Mouse (Mus musculus) lung, embryonic 16.5 days (tissue): ENCODE results near the gene S100z. TPM values are rescaled to one million over a fixed set of nuclear protein-coding genes. Genes with fewer than 3 reads are reported as not detected.

Experiments
- ATAC-seq: fragments of 200-750 bp; cut with Nextera tagmentation; 2 replicates; pipeline ENCODE4 v1.8.0; 2017; ENCODE audit warnings: low read depth, mild to moderate bottlenecking, moderate library complexity
- H3K27ac ChIP-seq: fragments of 300-500 bp; sonication (generic); 2 replicates; pipeline ENCODE4 v1.5.1; 2014; ENCODE audit warnings: mild to moderate bottlenecking, control low read depth, low read length
- H3K27me3 ChIP-seq: fragments of 300-500 bp; sonication (generic); 2 replicates; pipeline ENCODE4 v1.6.1; 2014; ENCODE audit warnings: low read depth, low read length, mixed read lengths; ENCODE audit not compliant: control insufficient read depth, insufficient read depth
- H3K36me3 ChIP-seq: fragments of 300-500 bp; sonication (generic); 2 replicates; pipeline ENCODE4 v1.6.1; 2014; ENCODE audit warnings: low read length; ENCODE audit not compliant: control insufficient read depth, insufficient read depth
- H3K4me1 ChIP-seq: fragments of 300-500 bp; sonication (generic); replicated peaks from 2 replicates; pipeline ENCODE4 v1.6.1; 2014; ENCODE audit warnings: low read length, mixed read lengths; ENCODE audit not compliant: control insufficient read depth, insufficient read depth
- H3K4me2 ChIP-seq: fragments of 300-500 bp; sonication (generic); 2 replicates; pipeline ENCODE4 v1.6.1; 2014; ENCODE audit warnings: low read depth, low read length, control low read depth
- H3K4me3 ChIP-seq: fragments of 300-500 bp; sonication (generic); 2 replicates; pipeline ENCODE4 v1.5.1; 2014; ENCODE audit warnings: mild to moderate bottlenecking, low read length, control low read depth
- H3K9ac ChIP-seq: fragments of 300-500 bp; sonication (generic); 2 replicates; pipeline ENCODE4 v1.6.1; 2014; ENCODE audit warnings: low read length, control low read depth
- H3K9me3 ChIP-seq: fragments of 300-500 bp; sonication (generic); 2 replicates; pipeline ENCODE4 v1.6.1; 2016; ENCODE audit warnings: low read length; ENCODE audit not compliant: control insufficient read depth
- WGBS: fragments of 180-500 bp; shearing (Covaris S2); extraction: QIAGEN DNeasy Blood & Tissue Kit; methylation state at CpG from one replicate; pipeline ENCODE4 v1.1.7; 2014; 5-methylcytosine and 5-hydroxymethylcytosine counted together
- polyA plus RNA-seq: library from polyadenylated mRNA; unstranded; fragments of >200 nt; fragmentation: Nextera tagmentation; extraction: Ambion mirVana; gene quantifications from 2 replicates; pipeline ENCODE4 v1.2.1, GENCODE M21; 2015

S100z gene
- polyA plus RNA-seq, 1 experiment from 2014 or later: not detected

- no peak for ATAC-seq
- Histone ChIP-seq H3K9ac (no peak overlapping the region), H3K27me3 (no peaks in the 10 kb centered on the region), H3K27ac (no peak overlapping the region), H3K4me3 (no peak overlapping the region), H3K4me2 (no peak overlapping the region), H3K9me3 (no peaks in the 10 kb centered on the region), H3K36me3 (no peaks in the 10 kb centered on the region), H3K4me1 (no peaks in the 10 kb centered on the region)
- 70% methylated on average over 8 of the region's 8 CpGs for WGBS
Measured at GRCm38 (mm10) chr13:95503279-95503917, 24.9 kb upstream of the S100z start.

GRCm38 (mm10) chr13:95496601-95497000 is 18.1 kb upstream of the S100z start:
- 90% methylated on average over 3 of the region's 3 CpGs for WGBS
- no peak overlapping the region for H3K4me2 ChIP-seq

GRCm38 (mm10) chr13:95494812-95495211 is 16.3 kb upstream of the S100z start:
- H3K9me3 ChIP-seq: no peaks in the 10 kb centered on the region

More at GRCm38 (mm10) chr13:95496601-95497000, 18.1 kb upstream of the S100z start:
- peaks cover 7% of the 10 kb centered on the region; the same call in 1 of the 2 replicates for H3K4me1 ChIP-seq
- no peak overlapping the region for H3K4me3 ChIP-seq
- no peaks in the 10 kb centered on the region for H3K36me3 ChIP-seq
- no peaks in the 10 kb centered on the region for H3K27me3 ChIP-seq
- H3K27ac ChIP-seq: no peak overlapping the region
- H3K9me3 ChIP-seq: no peaks in the 10 kb centered on the region
- no peak for ATAC-seq
- H3K9ac ChIP-seq: no peak overlapping the region

GRCm38 (mm10) chr13:95493296-95493695 is 14.8 kb upstream of the S100z start:
- ATAC-seq: no peak
- 58% methylated on average over 5 of the region's 5 CpGs for WGBS
- H3K4me1 ChIP-seq: peaks cover 7% of the 10 kb centered on the region; the same call in 1 of the 2 replicates

More at GRCm38 (mm10) chr13:95494812-95495211, 16.3 kb upstream of the S100z start:
- no peaks in the 10 kb centered on the region for H3K27me3 ChIP-seq
- H3K9ac ChIP-seq: 0 out of 2 replicates have a peak overlapping the region, but pooled peaks have one; percentile 13
- H3K4me2 ChIP-seq: no peak overlapping the region
- peaks cover 7% of the 10 kb centered on the region; the same call in 1 of the 2 replicates for H3K4me1 ChIP-seq
- ATAC-seq: no peak
- no peaks in the 10 kb centered on the region for H3K36me3 ChIP-seq
- WGBS: 36% methylated on average over 8 of the region's 8 CpGs
- H3K4me3 ChIP-seq: no peak overlapping the region
- no peak overlapping the region for H3K27ac ChIP-seq

GRCm38 (mm10) chr13:95491327-95491726 is 12.8 kb upstream of the S100z start:
- Histone ChIP-seq H3K9ac (no peak overlapping the region), H3K27ac (no peak overlapping the region), H3K4me1 (peaks cover 7% of the 10 kb centered on the region; the same call in 1 of the 2 replicates), H3K36me3 (no peaks in the 10 kb centered on the region), H3K4me3 (no peak overlapping the region), H3K4me2 (no peak overlapping the region), H3K27me3 (no peaks in the 10 kb centered on the region), H3K9me3 (no peaks in the 10 kb centered on the region)
- WGBS: 57% methylated on average over 11 of the region's 11 CpGs
- ATAC-seq: no peak

More at GRCm38 (mm10) chr13:95493296-95493695, 14.8 kb upstream of the S100z start:
- H3K9me3 ChIP-seq: no peaks in the 10 kb centered on the region
- no peak overlapping the region for H3K27ac ChIP-seq
- H3K27me3 ChIP-seq: no peaks in the 10 kb centered on the region
- no peak overlapping the region for H3K4me3 ChIP-seq
- no peak overlapping the region for H3K9ac ChIP-seq
- H3K4me2 ChIP-seq: no peak overlapping the region
- H3K36me3 ChIP-seq: no peaks in the 10 kb centered on the region

- Histone ChIP-seq H3K4me3 (no peak overlapping the region), H3K4me2 (no peak overlapping the region), H3K27ac (0 out of 2 replicates have a peak overlapping the region, but pooled peaks have one; percentile 57), H3K36me3 (no peaks in the 10 kb centered on the region), H3K9ac (no peak overlapping the region), H3K9me3 (no peaks in the 10 kb centered on the region), H3K27me3 (no peaks in the 10 kb centered on the region), H3K4me1 (peaks cover 3% of the 10 kb centered on the region)
- ATAC-seq: peak; percentile 79
- WGBS: 18% methylated on average over 5 of the region's 5 CpGs
Measured at GRCm38 (mm10) chr13:95484664-95485063, 6.1 kb upstream of the S100z start.

GRCm38 (mm10) chr13:95481428-95481827 is 2.9 kb upstream of the S100z start:
- Histone ChIP-seq H3K27ac (no peak overlapping the region), H3K9me3 (no peaks in the 10 kb centered on the region), H3K4me3 (no peak overlapping the region), H3K4me1 (peaks cover 3% of the 10 kb centered on the region), H3K27me3 (no peaks in the 10 kb centered on the region), H3K4me2 (no peak overlapping the region), H3K36me3 (no peaks in the 10 kb centered on the region), H3K9ac (no peak overlapping the region)
- ATAC-seq: peak; percentile 45; the same call in 1 of the 2 replicates
- 2% methylated on average over 4 of the region's 4 CpGs for WGBS

GRCm38 (mm10) chr13:95477173-95477572 is 1.3 kb downstream of the S100z start:
- Histone ChIP-seq H3K4me1 (no peaks in the 10 kb centered on the region), H3K9ac (no peak overlapping the region), H3K9me3 (no peaks in the 10 kb centered on the region), H3K27ac (no peak overlapping the region), H3K27me3 (no peaks in the 10 kb centered on the region), H3K4me3 (no peak overlapping the region), H3K36me3 (no peaks in the 10 kb centered on the region), H3K4me2 (no peak overlapping the region)
- WGBS: 68% methylated on average over 6 of the region's 6 CpGs
- no peak for ATAC-seq

GRCm38 (mm10) chr13:95475124-95475523 is 3.4 kb downstream of the S100z start:
- no peaks in the 10 kb centered on the region for H3K4me1 ChIP-seq
- no peak overlapping the region for H3K9ac ChIP-seq
- ATAC-seq: no peak
- H3K4me2 ChIP-seq: no peak overlapping the region
- H3K36me3 ChIP-seq: no peaks in the 10 kb centered on the region
- 22% methylated on average over 7 of the region's 7 CpGs for WGBS
- H3K9me3 ChIP-seq: no peaks in the 10 kb centered on the region
- H3K27me3 ChIP-seq: no peaks in the 10 kb centered on the region
- H3K4me3 ChIP-seq: no peak overlapping the region
- no peak overlapping the region for H3K27ac ChIP-seq
